Mouse (Mus musculus): ENCODE data around the gene Smarcd2. TPM values are rescaled to one million over a fixed set of nuclear protein-coding genes. Genes with fewer than 3 reads are reported as not detected.

Gene Smarcd2
- polyA plus RNA-seq, 1 experiment from 2014 or later, result 14.2 TPM

DNA sequence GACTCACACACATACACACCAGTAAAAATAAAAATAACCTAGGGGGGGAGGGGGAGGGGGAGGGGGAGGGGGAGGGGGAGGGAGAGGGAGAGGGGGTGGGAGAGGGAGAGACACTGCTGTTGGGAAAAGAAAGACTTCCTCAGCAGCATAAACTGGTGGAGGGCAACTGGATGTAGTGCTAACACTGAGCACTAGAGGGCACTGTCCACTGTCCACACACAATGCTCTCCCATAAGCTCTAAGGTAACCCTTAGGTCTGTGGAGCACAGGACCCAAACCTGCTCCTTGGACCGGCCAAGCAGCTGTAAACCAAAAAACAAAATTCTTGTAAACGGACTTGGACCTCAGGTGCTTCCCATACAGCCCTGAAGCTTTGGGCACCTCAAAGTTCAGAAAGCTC is 29.9 kb upstream of the Smarcd2 start:
- no peak overlapping the region for H3K27ac ChIP-seq
- H3K4me1 ChIP-seq, result no peaks in the 10 kb centered on the region
- 0 out of 2 replicates have a peak, but pooled peaks have one; percentile 53 for ATAC-seq
- 21% methylated on average over 2 of the region's 2 CpGs for WGBS
- no peak overlapping the region for H3K4me3 ChIP-seq
- H3K9ac ChIP-seq, result no peak overlapping the region
- H3K4me2 ChIP-seq, result no peak overlapping the region
- H3K36me3 ChIP-seq (ENCODE audit: poor library complexity, severe bottlenecking), result no peaks in the 10 kb centered on the region
- H3K9me3 ChIP-seq (replicated peaks), result no peaks in the 10 kb centered on the region
- H3K27me3 ChIP-seq, result no peaks in the 10 kb centered on the region

DNA sequence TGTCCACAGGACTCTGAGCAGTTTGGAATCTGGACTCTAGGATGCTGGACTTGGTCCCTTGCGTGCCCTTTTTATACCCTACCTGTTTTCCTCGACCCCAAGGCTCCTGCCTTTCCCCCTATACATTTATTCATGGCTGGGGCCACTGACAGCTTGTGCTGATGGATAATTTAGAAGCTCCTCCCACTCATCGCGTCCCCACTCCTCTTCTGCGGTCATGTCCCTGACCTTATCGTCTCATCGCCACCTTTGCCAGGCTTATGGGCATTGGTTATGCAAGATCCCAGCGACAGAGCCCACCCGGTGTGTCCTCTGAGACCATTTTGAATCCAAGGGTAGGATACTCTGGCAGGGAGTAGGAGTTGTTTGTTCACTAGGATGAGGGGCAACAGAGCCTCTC is 29.0 kb upstream of the Smarcd2 start, which contains the start of gene Gh:
Gene Gh (minus strand): TSS at position 101 of the 400 bp plus-strand sequence.
- H3K9me3 ChIP-seq (replicated peaks), result no peaks in the 10 kb centered on the region
- H3K27me3 ChIP-seq, result no peaks in the 10 kb centered on the region
- H3K9ac ChIP-seq, result no peak within 1 kb of the TSS
- H3K36me3 ChIP-seq (ENCODE audit: poor library complexity, severe bottlenecking), result no peaks in the 10 kb centered on the region
- H3K4me3 ChIP-seq, result no peak within 1 kb of the TSS
- ATAC-seq, result no peak
- H3K4me1 ChIP-seq, result no peaks in the 10 kb centered on the region
- H3K27ac ChIP-seq, result no peak within 1 kb of the TSS
- H3K4me2 ChIP-seq, result no peak within 1 kb of the TSS
- 87% methylated on average over 9 of the region's 9 CpGs for WGBS

DNA sequence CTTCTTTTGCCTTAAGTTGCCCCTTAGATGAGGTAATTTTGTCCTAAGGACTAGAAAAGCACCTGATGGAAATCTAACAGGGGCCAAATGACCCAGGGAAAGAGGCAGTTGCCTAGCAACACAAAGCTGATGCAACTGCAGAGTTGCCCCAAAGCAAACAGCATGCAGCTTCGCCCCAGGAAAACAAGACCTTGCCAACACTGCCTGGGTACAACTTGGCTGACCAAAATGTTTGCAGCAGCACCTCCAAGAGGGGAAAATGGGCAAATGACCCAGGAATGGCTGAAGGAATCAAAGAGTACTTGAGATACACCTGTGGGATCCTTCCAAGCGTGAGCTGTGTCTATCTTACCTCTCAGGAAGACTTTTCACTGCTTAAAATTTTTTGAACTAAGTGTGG is 19.1 kb upstream of the Smarcd2 start:
- Histone ChIP-seq H3K9me3 (replicated peaks) (no peaks in the 10 kb centered on the region), H3K27me3 (no peaks in the 10 kb centered on the region), H3K4me1 (peaks cover 6% of the 10 kb centered on the region), H3K27ac (no peak overlapping the region), H3K4me2 (no peak overlapping the region), H3K9ac (no peak overlapping the region), H3K4me3 (no peak overlapping the region), H3K36me3 (ENCODE audit: poor library complexity, severe bottlenecking) (no peaks in the 10 kb centered on the region)
- ATAC-seq, result no peak
- WGBS, result 83% methylated on average over 2 of the region's 2 CpGs

DNA sequence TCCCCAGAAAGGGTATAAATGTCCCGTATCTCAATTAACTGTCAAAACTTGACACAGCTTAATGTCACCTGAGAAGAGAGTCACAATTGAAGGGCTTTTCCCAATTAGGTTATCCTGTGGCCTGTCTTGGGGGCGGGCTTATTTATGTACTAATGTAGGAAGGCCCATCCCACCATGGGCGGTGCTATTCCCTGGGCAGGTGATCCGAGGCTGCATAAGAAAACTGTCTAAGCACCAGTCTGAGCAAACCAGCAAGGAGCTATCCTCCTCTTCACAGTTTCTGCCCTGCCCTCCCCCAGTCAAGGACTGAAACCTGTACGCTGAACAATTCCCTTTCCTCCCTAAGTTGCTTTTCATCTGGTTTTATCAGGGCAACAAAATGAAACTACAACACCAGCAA is 17.6 kb upstream of the Smarcd2 start:
- Histone ChIP-seq H3K4me2 (no peak overlapping the region), H3K36me3 (ENCODE audit: poor library complexity, severe bottlenecking) (no peaks in the 10 kb centered on the region), H3K4me1 (peaks cover 9% of the 10 kb centered on the region), H3K27ac (no peak overlapping the region), H3K9ac (no peak overlapping the region), H3K9me3 (replicated peaks) (no peaks in the 10 kb centered on the region), H3K4me3 (no peak overlapping the region), H3K27me3 (no peaks in the 10 kb centered on the region)
- 89% methylated on average over 5 of the region's 5 CpGs for WGBS
- ATAC-seq, result no peak

DNA sequence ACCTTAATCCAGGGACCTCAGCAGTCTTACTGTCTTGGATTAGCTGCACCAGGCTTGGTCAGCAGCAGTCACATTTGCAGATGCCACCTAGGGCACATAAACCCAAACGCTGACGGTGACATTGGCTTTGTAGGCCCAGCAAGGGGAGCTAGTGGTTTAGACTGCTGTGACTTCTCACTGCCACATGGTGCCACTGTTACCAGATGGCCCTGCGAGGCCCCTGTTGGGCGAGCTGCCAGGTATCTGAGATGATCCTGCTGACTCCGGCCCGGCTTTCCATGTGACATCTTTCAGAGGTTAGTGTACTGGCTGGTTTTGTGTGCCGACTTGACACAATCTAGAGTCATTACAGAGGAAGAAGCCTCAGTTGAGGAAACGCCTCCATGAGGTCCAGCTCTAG is 16.6 kb upstream of the Smarcd2 start:
- no peak for ATAC-seq
- 65% methylated on average over 8 of the region's 8 CpGs for WGBS
- peaks cover 9% of the 10 kb centered on the region for H3K4me1 ChIP-seq
- H3K27ac ChIP-seq, result no peak overlapping the region
- H3K9me3 ChIP-seq (replicated peaks), result no peaks in the 10 kb centered on the region
- no peak overlapping the region for H3K4me2 ChIP-seq
- no peak overlapping the region for H3K9ac ChIP-seq
- H3K4me3 ChIP-seq, result no peak overlapping the region
- H3K36me3 ChIP-seq (ENCODE audit: poor library complexity, severe bottlenecking), result no peaks in the 10 kb centered on the region
- H3K27me3 ChIP-seq, result no peaks in the 10 kb centered on the region

DNA sequence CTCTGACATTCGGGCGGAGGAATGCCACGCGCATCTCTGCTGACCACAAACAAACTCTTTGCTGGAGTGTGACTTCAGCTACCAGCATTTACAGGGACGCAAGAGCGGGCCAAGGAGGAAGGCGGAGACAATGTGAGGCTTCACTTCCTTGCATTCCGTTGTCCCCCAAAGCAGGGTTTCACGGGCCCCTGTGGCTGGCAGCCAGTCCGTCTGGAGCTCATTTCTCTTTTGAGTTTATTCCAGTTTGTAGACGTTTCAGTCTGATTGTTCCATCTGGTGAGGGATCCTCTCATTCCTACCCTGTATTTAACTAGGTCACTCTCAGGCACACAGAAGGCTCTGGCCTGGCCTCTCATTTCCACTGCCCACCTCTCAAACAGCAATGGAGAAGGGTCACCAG is 14.2 kb upstream of the Smarcd2 start:
- no peak overlapping the region for H3K27ac ChIP-seq
- H3K4me1 ChIP-seq, result peaks cover 9% of the 10 kb centered on the region
- H3K9ac ChIP-seq, result 0 out of 2 replicates have a peak overlapping the region, but pooled peaks have one; percentile 21
- H3K4me3 ChIP-seq, result no peak overlapping the region
- ATAC-seq, result no peak
- H3K4me2 ChIP-seq, result no peak overlapping the region
- no peaks in the 10 kb centered on the region for H3K36me3 ChIP-seq (ENCODE audit: poor library complexity, severe bottlenecking)
- H3K9me3 ChIP-seq (replicated peaks), result no peaks in the 10 kb centered on the region
- WGBS, result 68% methylated on average over 11 of the region's 11 CpGs
- H3K27me3 ChIP-seq, result no peaks in the 10 kb centered on the region

DNA sequence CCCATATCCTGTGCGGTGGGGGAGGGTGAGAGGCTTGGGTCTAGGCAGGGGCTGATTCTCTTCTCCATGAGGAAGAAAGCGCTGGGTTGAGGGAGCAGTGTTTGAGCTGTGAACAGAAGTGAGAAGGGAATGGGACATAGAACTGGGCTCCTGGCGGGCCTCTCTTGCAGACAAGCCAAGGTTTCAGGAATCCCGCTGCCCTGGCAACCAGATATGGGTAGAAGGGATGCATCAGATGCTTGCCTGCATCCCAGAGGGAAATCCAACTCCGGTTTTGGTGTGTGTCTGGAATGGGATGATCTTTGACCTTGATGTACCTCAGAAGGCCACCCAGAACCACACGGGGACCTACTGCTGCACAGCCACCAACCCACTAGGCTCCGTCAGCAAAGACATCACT is 13.4 kb upstream of the Smarcd2 start:
- Histone ChIP-seq H3K9me3 (replicated peaks) (no peaks in the 10 kb centered on the region), H3K4me1 (peaks cover 9% of the 10 kb centered on the region), H3K27ac (no peak overlapping the region), H3K4me2 (no peak overlapping the region), H3K27me3 (no peaks in the 10 kb centered on the region), H3K36me3 (ENCODE audit: poor library complexity, severe bottlenecking) (no peaks in the 10 kb centered on the region), H3K4me3 (no peak overlapping the region), H3K9ac (no peak overlapping the region)
- WGBS, result 93% methylated on average over 7 of the region's 7 CpGs
- ATAC-seq, result no peak

DNA sequence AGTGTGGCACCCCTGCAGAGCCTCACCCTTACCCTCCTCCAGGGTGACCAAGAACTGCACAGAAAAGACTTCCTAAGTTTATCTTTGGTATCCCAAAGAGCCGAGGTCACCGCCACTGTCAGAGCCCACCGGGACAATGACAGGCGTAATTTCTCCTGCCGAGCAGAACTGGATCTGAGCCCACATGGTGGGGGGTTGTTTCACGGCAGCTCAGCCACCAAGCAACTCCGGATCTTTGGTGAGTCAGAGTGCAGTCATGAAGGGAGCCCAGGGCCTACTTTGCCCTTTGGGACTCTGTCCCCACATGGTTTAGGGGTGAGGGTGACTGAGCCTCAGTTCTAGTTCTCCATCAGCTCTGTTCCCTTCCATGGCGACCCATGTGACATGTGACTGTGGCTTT is 11.4 kb upstream of the Smarcd2 start:
- Histone ChIP-seq H3K4me1 (peaks cover 9% of the 10 kb centered on the region), H3K9me3 (replicated peaks) (no peaks in the 10 kb centered on the region), H3K9ac (no peak overlapping the region), H3K4me3 (no peak overlapping the region), H3K4me2 (no peak overlapping the region), H3K27me3 (no peaks in the 10 kb centered on the region), H3K36me3 (ENCODE audit: poor library complexity, severe bottlenecking) (no peaks in the 10 kb centered on the region), H3K27ac (no peak overlapping the region)
- no peak for ATAC-seq
- 76% methylated on average over 8 of the region's 8 CpGs for WGBS

DNA sequence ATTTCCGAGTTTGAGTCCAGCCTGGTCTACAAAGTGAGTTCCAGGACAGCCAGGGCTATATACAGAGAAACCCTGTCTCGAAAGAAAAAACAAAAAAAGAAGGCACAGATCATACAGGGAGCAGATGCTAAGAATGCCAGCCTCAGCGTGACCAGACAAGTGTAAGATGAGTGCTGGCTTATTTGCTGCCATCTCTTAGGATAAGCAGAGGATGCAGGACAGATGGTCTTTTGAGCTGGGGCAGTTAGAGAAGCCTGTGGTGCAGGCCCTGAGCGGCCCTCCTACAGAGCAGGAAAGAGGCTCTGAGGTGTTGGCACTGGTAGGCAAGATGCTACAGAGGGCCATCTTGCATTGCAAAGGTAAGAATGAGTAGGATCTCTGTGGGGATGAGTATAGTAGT is 10.6 kb upstream of the Smarcd2 start:
- no peaks in the 10 kb centered on the region for H3K36me3 ChIP-seq (ENCODE audit: poor library complexity, severe bottlenecking)
- no peaks in the 10 kb centered on the region for H3K9me3 ChIP-seq (replicated peaks)
- no peak overlapping the region for H3K27ac ChIP-seq
- 81% methylated on average over 4 of the region's 4 CpGs for WGBS
- no peak overlapping the region for H3K4me2 ChIP-seq
- H3K4me3 ChIP-seq, result no peak overlapping the region
- no peaks in the 10 kb centered on the region for H3K27me3 ChIP-seq
- H3K4me1 ChIP-seq, result peaks cover 9% of the 10 kb centered on the region
- ATAC-seq, result no peak
- no peak overlapping the region for H3K9ac ChIP-seq

DNA sequence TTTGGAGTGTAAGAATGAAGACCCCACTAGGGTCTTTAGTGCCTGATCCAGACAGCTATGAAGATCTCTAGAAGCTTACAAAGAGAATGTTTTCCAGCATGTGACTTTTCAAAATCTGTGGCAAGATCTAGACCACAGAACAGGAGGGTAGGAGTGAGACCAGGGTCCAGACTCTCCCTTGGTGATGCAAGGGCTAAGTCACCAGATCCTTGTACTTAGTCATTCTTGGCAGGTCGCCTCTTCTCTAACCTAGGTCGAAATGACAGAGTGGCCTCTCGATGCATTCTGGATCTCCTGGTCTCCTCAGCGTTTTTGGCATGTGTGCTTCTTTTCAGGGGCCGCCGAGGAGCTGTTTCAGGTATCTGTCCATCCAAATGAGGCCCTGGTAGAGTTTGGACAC is 9.7 kb upstream of the Smarcd2 start:
- H3K4me3 ChIP-seq, result no peak overlapping the region

DNA sequence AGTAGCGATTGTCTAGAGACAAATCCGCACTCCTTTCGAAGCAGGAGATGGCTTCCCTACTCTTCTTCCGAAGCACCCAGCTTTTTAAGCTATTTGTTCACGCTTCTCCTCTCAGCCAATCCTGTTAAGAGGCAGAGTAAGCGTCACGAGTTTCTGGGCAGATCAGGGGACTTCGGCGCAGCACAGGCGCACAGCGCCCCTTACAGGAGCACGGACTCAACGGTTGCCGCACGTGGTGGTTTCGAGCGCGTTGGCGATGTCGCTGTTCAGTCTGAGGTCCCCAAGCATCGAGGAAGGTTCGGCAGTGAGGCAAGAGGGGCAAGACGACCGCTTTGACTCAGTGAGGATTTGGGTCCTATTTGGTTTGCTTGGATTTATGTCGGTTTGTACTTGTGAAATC is 3.7 kb upstream of the Smarcd2 start, which contains the start of gene Tcam1:
Gene Tcam1 (plus strand): TSS at position 219 of the 400 bp plus-strand sequence.
- Histone ChIP-seq H3K4me2 (peak within 1 kb of the TSS; percentile 44), H3K9ac (no peak within 1 kb of the TSS), H3K27ac (no peak within 1 kb of the TSS), H3K4me3 (peak within 1 kb of the TSS; percentile 14; the same call in 1 of the 2 replicates), H3K27me3 (0 out of 2 replicates have a peak, but pooled peaks cover 4% of the 10 kb centered on the region), H3K4me1 (peaks cover 8% of the 10 kb centered on the region), H3K36me3 (ENCODE audit: poor library complexity, severe bottlenecking) (no peaks in the 10 kb centered on the region), H3K9me3 (replicated peaks) (no peaks in the 10 kb centered on the region)
- 14% methylated on average over 25 of the region's 25 CpGs for WGBS
- ATAC-seq, result peak; percentile 57

More for the DNA sequence above, 9.7 kb upstream of the Smarcd2 start:
- Histone ChIP-seq H3K4me1 (peaks cover 9% of the 10 kb centered on the region), H3K4me2 (no peak overlapping the region), H3K27ac (no peak overlapping the region), H3K27me3 (0 out of 2 replicates have a peak, but pooled peaks cover 4% of the 10 kb centered on the region), H3K9me3 (replicated peaks) (no peaks in the 10 kb centered on the region), H3K36me3 (ENCODE audit: poor library complexity, severe bottlenecking) (no peaks in the 10 kb centered on the region), H3K9ac (no peak overlapping the region)
- no peak for ATAC-seq
- WGBS, result 85% methylated on average over 6 of the region's 6 CpGs

DNA sequence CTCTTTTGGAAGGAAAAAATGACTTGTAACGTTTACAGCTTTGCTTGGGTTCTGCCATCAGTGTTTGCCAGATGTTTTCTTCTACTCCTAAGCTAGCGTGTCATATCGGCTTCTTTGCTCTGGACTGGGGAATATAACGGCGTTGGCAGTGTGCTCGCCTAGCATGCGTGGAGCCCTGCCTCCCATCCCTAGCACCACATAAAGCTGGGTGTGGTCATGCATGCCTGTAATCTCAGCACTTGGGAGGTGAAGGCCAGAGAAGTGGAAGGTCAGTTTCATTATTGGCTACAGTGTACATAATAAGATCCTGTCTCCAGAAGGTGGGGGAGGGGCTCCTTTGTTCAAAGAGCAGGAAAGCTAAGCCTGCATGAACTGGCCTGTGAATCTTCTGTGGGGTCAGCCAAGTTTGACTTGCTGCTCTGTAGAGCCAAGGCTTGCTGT is 2.2 kb upstream of the Smarcd2 start:
- H3K4me1 ChIP-seq, result peaks cover 22% of the 10 kb centered on the region
- no peak overlapping the region for H3K9ac ChIP-seq
- H3K27me3 ChIP-seq, result 0 out of 2 replicates have a peak, but pooled peaks cover 4% of the 10 kb centered on the region
- H3K9me3 ChIP-seq (replicated peaks), result no peaks in the 10 kb centered on the region
- no peak for ATAC-seq
- 93% methylated on average over 7 of the region's 7 CpGs for WGBS
- no peak overlapping the region for H3K27ac ChIP-seq
- no peak overlapping the region for H3K4me3 ChIP-seq
- no peaks in the 10 kb centered on the region for H3K36me3 ChIP-seq (ENCODE audit: poor library complexity, severe bottlenecking)
- H3K4me2 ChIP-seq, result no peak overlapping the region

DNA sequence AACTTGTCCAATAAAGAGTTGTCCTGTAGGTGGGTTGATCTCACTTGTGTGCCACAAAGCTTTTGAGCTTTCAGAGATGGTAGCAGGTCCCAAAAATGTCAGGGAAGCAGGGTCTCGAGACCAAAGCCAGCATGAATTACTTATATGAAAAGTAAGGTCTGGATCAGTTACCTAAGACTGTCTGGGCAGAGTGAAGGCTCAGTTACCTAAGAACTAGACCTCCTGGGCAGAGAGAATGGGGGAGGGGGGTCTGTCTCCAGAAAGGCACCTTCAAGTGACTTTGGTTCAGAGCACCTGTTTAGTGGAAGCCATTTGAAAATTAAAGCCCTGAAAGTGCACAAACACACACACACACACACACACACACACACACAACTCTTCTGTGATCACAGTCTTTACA is 1.6 kb upstream of the Smarcd2 start:
- Histone ChIP-seq H3K4me2 (no peak overlapping the region), H3K36me3 (ENCODE audit: poor library complexity, severe bottlenecking) (no peaks in the 10 kb centered on the region), H3K4me1 (peaks cover 24% of the 10 kb centered on the region), H3K27me3 (0 out of 2 replicates have a peak, but pooled peaks cover 4% of the 10 kb centered on the region), H3K27ac (no peak overlapping the region), H3K9me3 (replicated peaks) (no peaks in the 10 kb centered on the region), H3K4me3 (no peak overlapping the region), H3K9ac (no peak overlapping the region)
- no peak for ATAC-seq
- 96% methylated on average over 1 of the region's 1 CpGs for WGBS
